Mouse (Mus musculus) layer of hippocampus, adult 18-20 months (tissue): Measurements from ENCODE around the gene Ralbp1. TPM values are rescaled to one million over a fixed set of nuclear protein-coding genes. Genes with fewer than 3 reads are reported as not detected.

ENCODE experiments used
- DNase-seq, 2 experiments: peaks; one replicate each; pipeline ENCODE4 v3.0.0; 2022; ENCODE audit warnings: low spot score in 2 of 2
- total RNA-seq, 2 experiments: library from RNA; stranded (reverse); gene quantifications; 2 replicates each; pipeline ENCODE4 v1.2.3; 2021

Ralbp1 gene
- total RNA-seq, 2 experiments from 2014 or later: 67.1 to 67.7 TPM

- no peak for DNase-seq
These were observed 16.7 kb upstream of the Ralbp1 start for GRCm38 (mm10) chr17:65902281-65902680.

- no peak for DNase-seq
These were observed 10.4 kb upstream of the Ralbp1 start for GRCm38 (mm10) chr17:65896016-65896415.

- DNase-seq: no peak
These were observed 3.9 kb upstream of the Ralbp1 start for GRCm38 (mm10) chr17:65889476-65889875.

- no peak for DNase-seq
These were observed 973 bp upstream of the Ralbp1 start for GRCm38 (mm10) chr17:65886571-65886970.

- DNase-seq: no peak
These were observed 251 bp downstream of the Ralbp1 start for GRCm38 (mm10) chr17:65885398-65885696.

GRCm38 (mm10) chr17:65884691-65885397, 754 bp downstream of the Ralbp1 start:
- peak; percentile 100 for DNase-seq

- DNase-seq: peak in 1 of 2 experiments; percentile 21
These were observed 1.4 kb downstream of the Ralbp1 start for GRCm38 (mm10) chr17:65884061-65884669.

- no peak for DNase-seq
These were observed 8.6 kb downstream of the Ralbp1 start for GRCm38 (mm10) chr17:65877026-65877425.

GRCm38 (mm10) chr17:65873834-65874233, 11.8 kb downstream of the Ralbp1 start:
- DNase-seq: no peak

- DNase-seq: no peak
These were observed 12.4 kb downstream of the Ralbp1 start for GRCm38 (mm10) chr17:65873156-65873555.

GRCm38 (mm10) chr17:65872652-65873051, 12.9 kb downstream of the Ralbp1 start:
- DNase-seq: peak in 1 of 2 experiments; percentile 28

GRCm38 (mm10) chr17:65872051-65872450, 13.5 kb downstream of the Ralbp1 start:
- no peak for DNase-seq

- DNase-seq: no peak
These were observed 14.0 kb downstream of the Ralbp1 start for GRCm38 (mm10) chr17:65871641-65872041.

GRCm38 (mm10) chr17:65870146-65870545, 15.5 kb downstream of the Ralbp1 start:
- peak in 1 of 2 experiments; percentile 72 for DNase-seq

- DNase-seq: no peak
These were observed 15.9 kb downstream of the Ralbp1 start for GRCm38 (mm10) chr17:65869720-65870119.

GRCm38 (mm10) chr17:65867996-65868395, 17.6 kb downstream of the Ralbp1 start:
- DNase-seq: no peak

GRCm38 (mm10) chr17:65866201-65866600, 19.4 kb downstream of the Ralbp1 start:
- no peak for DNase-seq

GRCm38 (mm10) chr17:65865265-65865664, 20.3 kb downstream of the Ralbp1 start:
- DNase-seq: no peak

GRCm38 (mm10) chr17:65864742-65865141, 20.9 kb downstream of the Ralbp1 start:
- DNase-seq: peak in 1 of 2 experiments; percentile 60

- no peak for DNase-seq
These were observed 21.8 kb downstream of the Ralbp1 start for GRCm38 (mm10) chr17:65863830-65864229.

- peak in 1 of 2 experiments; percentile 47 for DNase-seq
These were observed 23.0 kb downstream of the Ralbp1 start for GRCm38 (mm10) chr17:65862579-65862978.

- DNase-seq: no peak
These were observed 28.0 kb downstream of the Ralbp1 start for GRCm38 (mm10) chr17:65857617-65858016.

GRCm38 (mm10) chr17:65854006-65854405, 31.6 kb downstream of the Ralbp1 start:
- DNase-seq: no peak
